Comparison of ENCODE assay signal across 14 mouse cellular contexts in the genomic region with DNA sequence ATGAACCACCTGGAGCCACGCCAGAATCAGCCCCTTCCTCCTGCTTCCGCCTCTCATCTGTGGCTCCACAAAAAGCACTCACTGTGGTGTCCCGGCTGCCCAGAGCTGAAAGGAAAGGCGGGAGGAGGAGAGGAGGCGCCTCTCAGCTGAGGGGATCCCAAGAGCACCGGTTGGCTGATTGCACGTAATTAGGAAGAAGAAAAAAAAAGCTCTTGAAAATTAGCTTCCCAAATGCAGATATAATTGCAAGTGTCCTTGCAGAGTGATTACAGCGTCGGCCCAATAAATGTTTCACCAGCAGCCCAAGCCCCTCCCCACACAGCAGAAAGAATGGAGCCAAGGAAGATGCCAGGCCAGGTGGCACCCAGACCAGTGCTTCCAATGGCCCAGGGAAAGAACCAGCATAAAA. TPM values are rescaled to one million over a fixed set of nuclear protein-coding genes. Genes with fewer than 3 reads are reported as not detected.
A peak's percentile ranks its signal among the peaks of the same experiment; 100 is the strongest.
DNase-seq lines count a peak whose midpoint lies in the region; ATAC-seq and TF ChIP-seq lines count a peak whose summit lies in the region.
"Had no signal": no experiment of that assay in that cellular context is flagged by ENCODE, and none has a peak within 500 bp of the region (broad histone marks: within the 10 kb centered on the region; RNA-seq: fewer than 3 reads in every experiment).

No protein-coding gene starts in this region.

- 0 out of 2 replicates have a peak overlapping the region, but pooled peaks have one; percentile 3 for H3K9ac ChIP-seq in forebrain, postnatal 0 days
- H3K9ac ChIP-seq in midbrain, embryonic 12.5 days (replicated peaks), result no peak overlapping the region
- H3K9ac ChIP-seq in stomach, postnatal 0 days (ENCODE audit: low read length), result no peak overlapping the region
- H3K9ac ChIP-seq: heart, embryonic 15.5 days; stomach, embryonic 15.5 days had no signal

- no peaks in the 10 kb centered on the region for H3K27me3 ChIP-seq in forebrain, postnatal 0 days (ENCODE audit: insufficient read depth, low read length)
- H3K27me3 ChIP-seq in midbrain, embryonic 12.5 days, result no peaks in the 10 kb centered on the region
- H3K27me3 ChIP-seq in stomach, postnatal 0 days (ENCODE audit: control insufficient read depth, insufficient read depth, low read length), result no peaks in the 10 kb centered on the region
- H3K27me3 ChIP-seq: CH12.LX; heart, embryonic 15.5 days; stomach, embryonic 15.5 days had no signal

- no peaks in the 10 kb centered on the region for H3K9me3 ChIP-seq in forebrain, postnatal 0 days (ENCODE audit: low read length)
- H3K9me3 ChIP-seq in midbrain, embryonic 12.5 days, result no peaks in the 10 kb centered on the region
- H3K9me3 ChIP-seq in stomach, postnatal 0 days (ENCODE audit: control insufficient read depth, low read length), result no peaks in the 10 kb centered on the region
- H3K9me3 ChIP-seq: heart, embryonic 15.5 days; stomach, embryonic 15.5 days had no signal

- H3K36me3 ChIP-seq in forebrain, postnatal 0 days (ENCODE audit: insufficient read depth), result no peaks in the 10 kb centered on the region
- 0 out of 2 replicates have a peak, but pooled peaks cover 3% of the 10 kb centered on the region for H3K36me3 ChIP-seq in midbrain, embryonic 12.5 days
- no peaks in the 10 kb centered on the region for H3K36me3 ChIP-seq in stomach, postnatal 0 days (ENCODE audit: control insufficient read depth, insufficient read depth, low read length)
- H3K36me3 ChIP-seq: heart, embryonic 15.5 days had no signal

- no peak for TF ChIP-seq EP300 in stomach, postnatal 0 days (optimal IDR thresholded peaks at IDR 0.05)

- peak; percentile 41 for DNase-seq in retina, postnatal 1 day
- DNase-seq in retina, embryonic 14.5 days (ENCODE audit: low spot score), result no peak
- DNase-seq in forebrain, postnatal 0 days, result peak; percentile 52
- no peak for DNase-seq in stomach, postnatal 0 days (ENCODE audit: low spot score)
- DNase-seq in adrenal gland, postnatal 36 days, result no peak
- no peak for DNase-seq in urinary bladder, adult 2 months (ENCODE audit: low spot score)
- DNase-seq: adrenal gland, adult 8-10 months; gastrocnemius, postnatal 25 days; right cerebral cortex, postnatal 14 days had no signal

- no peak overlapping the region; the same call in 1 of the 2 replicates for H3K4me2 ChIP-seq in forebrain, postnatal 0 days (ENCODE audit: low read depth)
- no peak overlapping the region for H3K4me2 ChIP-seq in midbrain, embryonic 12.5 days (replicated peaks)
- no peak overlapping the region for H3K4me2 ChIP-seq in stomach, postnatal 0 days (replicated peaks; ENCODE audit: low read depth)
- H3K4me2 ChIP-seq: heart, embryonic 15.5 days; stomach, embryonic 15.5 days had no signal

- no peak for TF ChIP-seq CTCF in forebrain, postnatal 0 days (IDR thresholded peaks at IDR 0.05; ENCODE audit: low read depth)
- no peak for TF ChIP-seq CTCF in stomach, postnatal 0 days (IDR thresholded peaks at IDR 0.05; ENCODE audit: low read depth)

- H3K4me3 ChIP-seq in forebrain, postnatal 0 days (ENCODE audit: low read depth, low read length), result no peak overlapping the region
- H3K4me3 ChIP-seq in midbrain, embryonic 12.5 days, result no peak overlapping the region
- H3K4me3 ChIP-seq in stomach, postnatal 0 days (ENCODE audit: low read depth, low read length), result no peak overlapping the region
- H3K4me3 ChIP-seq: heart, embryonic 15.5 days; myocyte; stomach, embryonic 15.5 days had no signal

- ATAC-seq in forebrain, postnatal 0 days, result peak; percentile 66
- ATAC-seq in midbrain, embryonic 12.5 days (ENCODE audit: low FRiP score, low read depth), result no peak
- no peak for ATAC-seq in stomach, postnatal 0 days (ENCODE audit: low FRiP score, low TSS enrichment)

- WGBS in forebrain, postnatal 0 days, result 14% methylated on average over 9 of the region's 9 CpGs
- 49% methylated on average over 9 of the region's 9 CpGs for WGBS in midbrain, embryonic 12.5 days
- WGBS in stomach, postnatal 0 days, result 45% methylated on average over 9 of the region's 9 CpGs

- H3K4me1 ChIP-seq in forebrain, postnatal 0 days (ENCODE audit: insufficient read depth), result peaks cover 25% of the 10 kb centered on the region
- peaks cover 27% of the 10 kb centered on the region for H3K4me1 ChIP-seq in midbrain, embryonic 12.5 days
- peaks cover 4% of the 10 kb centered on the region for H3K4me1 ChIP-seq in stomach, postnatal 0 days (replicated peaks; ENCODE audit: control insufficient read depth, insufficient read depth)

- 0 out of 2 replicates have a peak overlapping the region, but pooled peaks have one; percentile 52 for H3K27ac ChIP-seq in forebrain, postnatal 0 days (ENCODE audit: low read depth, low read length)
- H3K27ac ChIP-seq in midbrain, embryonic 12.5 days (replicated peaks), result 0 out of 2 replicates have a peak overlapping the region, but pooled peaks have one; percentile 36
- 0 out of 2 replicates have a peak overlapping the region, but pooled peaks have one; percentile 1 for H3K27ac ChIP-seq in stomach, postnatal 0 days (replicated peaks)
- H3K27ac ChIP-seq: heart, embryonic 15.5 days; stomach, embryonic 15.5 days had no signal

RNA-seq across cellular contexts. Expression of a gene that starts 19.2 kb away (rescaled TPM):
- total RNA-seq in forebrain, postnatal 0 days (2014; rRNA removed), result 47.5 and 66.5 TPM in 2 replicates
- polyA plus RNA-seq in forebrain, postnatal 0 days (2015; fragmentation: Nextera tagmentation; extraction: Ambion mirVana), result 47.6 and 50.8 TPM in 2 replicates
- 15.4 and 17.2 TPM in 2 replicates for polyA plus RNA-seq in midbrain, embryonic 12.5 days (2016; fragmentation: Nextera tagmentation; extraction: Ambion mirVana)
- polyA plus RNA-seq in stomach, postnatal 0 days (2015; fragmentation: Nextera tagmentation; extraction: Ambion mirVana), result 21.5 and 26.7 TPM in 2 replicates
- 100 to 1,000 TPM in 1 of 2 experiments, 10 to 100 TPM in 1; 45.7 to 114 TPM for total RNA-seq in adrenal gland, postnatal 36 days (2021)
- 43.6 and 57.6 TPM in 2 replicates for polyA plus RNA-seq in urinary bladder, adult 2 months (2012; rRNA removed)

RNA-seq across cellular contexts. Expression of a gene that starts 57.9 kb away (rescaled TPM):
- 35.0 and 47.2 TPM in 2 replicates for total RNA-seq in forebrain, postnatal 0 days (2014; rRNA removed)
- polyA plus RNA-seq in forebrain, postnatal 0 days (2015; fragmentation: Nextera tagmentation; extraction: Ambion mirVana), result 53.4 and 61.4 TPM in 2 replicates
- polyA plus RNA-seq in midbrain, embryonic 12.5 days (2016; fragmentation: Nextera tagmentation; extraction: Ambion mirVana), result 36.8 and 41.6 TPM in 2 replicates
- 8.1 and 9.5 TPM in 2 replicates for polyA plus RNA-seq in stomach, postnatal 0 days (2015; fragmentation: Nextera tagmentation; extraction: Ambion mirVana)
- total RNA-seq in adrenal gland, postnatal 36 days (2021), result 10 to 100 TPM in 1 of 2 experiments, 1 to 10 TPM in 1; 7.7 to 15.3 TPM
- polyA plus RNA-seq in urinary bladder, adult 2 months (2012; rRNA removed), result 4.2 and 4.6 TPM in 2 replicates

RNA-seq across cellular contexts. Expression of a gene that starts 58.0 kb away (rescaled TPM):
- 5.7 and 6.0 TPM in 2 replicates for total RNA-seq in forebrain, postnatal 0 days (2014; rRNA removed)
- polyA plus RNA-seq in forebrain, postnatal 0 days (2015; fragmentation: Nextera tagmentation; extraction: Ambion mirVana), result 12.9 and 13.1 TPM in 2 replicates
- 12.6 TPM in 2 replicates for polyA plus RNA-seq in midbrain, embryonic 12.5 days (2016; fragmentation: Nextera tagmentation; extraction: Ambion mirVana)
- polyA plus RNA-seq in stomach, postnatal 0 days (2015; fragmentation: Nextera tagmentation; extraction: Ambion mirVana), result 10.5 and 10.9 TPM in 2 replicates
- 10 to 100 TPM in 1 of 2 experiments, 1 to 10 TPM in 1; 7.0 to 10.8 TPM for total RNA-seq in adrenal gland, postnatal 36 days (2021)
- 3.2 and 4.0 TPM in 2 replicates for polyA plus RNA-seq in urinary bladder, adult 2 months (2012; rRNA removed)

Comparison
In these comparisons a context has a peak if more than half of its experiments do, and no peak if none do; other contexts are left out.
1. DNase-seq: peak in retina, postnatal 1 day (single experiment) and forebrain, postnatal 0 days (single experiment); none in retina, embryonic 14.5 days (single experiment), stomach, postnatal 0 days (single experiment), adrenal gland, postnatal 36 days (0 of 2) and urinary bladder, adult 2 months (single experiment).
2. H3K27ac ChIP-seq: peak in every context shown above with its lines; median percentile 52 in forebrain, postnatal 0 days; 36 in midbrain, embryonic 12.5 days; 1 in stomach, postnatal 0 days.